8 mouse cellular contexts compared by ENCODE assay signal in genomic region chr14:119137906-119138785, GRCm38 (mm10). TPM values are rescaled to one million over a fixed set of nuclear protein-coding genes. Genes with fewer than 3 reads are reported as not detected.
DNase-seq lines count a peak whose midpoint lies in the region; ATAC-seq and TF ChIP-seq lines count a peak whose summit lies in the region.

Hs6st3 (plus strand) TSS chr14:119138341.

- H3K4me3 ChIP-seq in embryonic fibroblast, embryonic 13.5 days (ENCODE audit: insufficient read depth, low read length) = peak within 1 kb of the TSS; percentile 55
- peak within 1 kb of the TSS; percentile 72 for H3K4me3 ChIP-seq in intestine, embryonic 16.5 days (ENCODE audit: low read length)
- peak within 1 kb of the TSS; percentile 49 for H3K4me3 ChIP-seq in liver, embryonic 15.5 days (replicated peaks)
- H3K4me3 ChIP-seq in small intestine, adult 2 months (ENCODE audit: low read depth, low read length) = peak within 1 kb of the TSS; percentile 44

- WGBS in intestine, embryonic 16.5 days = under 1% methylated on average over 99 of the region's 100 CpGs
- WGBS in liver, embryonic 15.5 days (ENCODE audit: insufficient replicate concordance) = 1% methylated on average over 100 of the region's 100 CpGs
- WGBS in small intestine, adult 2 months = 2% methylated on average over 100 of the region's 100 CpGs

- peak; percentile 27 for DNase-seq in cerebellum, adult 11 months
- no peak for DNase-seq in cerebellum, postnatal 25 days
- DNase-seq in right cerebral cortex, adult 18-20 months = peak; percentile 25
- DNase-seq in right cerebral cortex, postnatal 36 days (ENCODE audit: low spot score in 2 of 2) = no peak

- no peak for TF ChIP-seq POLR2A in embryonic fibroblast, embryonic 13.5 days (IDR thresholded peaks at IDR 0.05; ENCODE audit: low read depth, low read length)
- TF ChIP-seq POLR2A in small intestine, adult 2 months (IDR thresholded peaks at IDR 0.05; ENCODE audit: low read depth, low read length) = no peak

- TF ChIP-seq CTCF in embryonic fibroblast, embryonic 13.5 days (IDR thresholded peaks at IDR 0.05; ENCODE audit: borderline replicate concordance, insufficient read depth, low read length) = no peak
- no peak for TF ChIP-seq CTCF in small intestine, adult 2 months (IDR thresholded peaks at IDR 0.05; ENCODE audit: extremely low read depth, insufficient read length, insufficient replicate concordance, low read depth, low read length)

- no peak within 1 kb of the TSS for H3K27ac ChIP-seq in embryonic fibroblast, embryonic 13.5 days (ENCODE audit: insufficient read depth, low read length)
- H3K27ac ChIP-seq in intestine, embryonic 16.5 days (ENCODE audit: low read length) = no peak within 1 kb of the TSS
- no peak within 1 kb of the TSS for H3K27ac ChIP-seq in liver, embryonic 15.5 days (replicated peaks)
- H3K27ac ChIP-seq in small intestine, adult 2 months (ENCODE audit: insufficient read depth, low read depth, low read length) = no peak within 1 kb of the TSS

- H3K4me1 ChIP-seq in embryonic fibroblast, embryonic 13.5 days (ENCODE audit: control insufficient read depth, insufficient read depth, low read length) = no peaks in the 10 kb centered on the region
- peaks cover 7% of the 10 kb centered on the region; the same call in 1 of the 2 replicates for H3K4me1 ChIP-seq in intestine, embryonic 16.5 days (ENCODE audit: control insufficient read depth, insufficient read depth, low read length)
- H3K4me1 ChIP-seq in liver, embryonic 15.5 days (replicated peaks) = peaks cover 5% of the 10 kb centered on the region; the same call in 1 of the 2 replicates
- H3K4me1 ChIP-seq in small intestine, adult 2 months (ENCODE audit: control insufficient read depth, insufficient read depth, insufficient read length, low read length) = no peaks in the 10 kb centered on the region; the same call in 1 of the 2 replicates

- peak within 1 kb of the TSS; percentile 99 for H3K4me2 ChIP-seq in intestine, embryonic 16.5 days (ENCODE audit: low read depth, low read length)
- H3K4me2 ChIP-seq in liver, embryonic 15.5 days = peak within 1 kb of the TSS; percentile 66

- peaks cover 27% of the 10 kb centered on the region for H3K27me3 ChIP-seq in intestine, embryonic 16.5 days (replicated peaks; ENCODE audit: control insufficient read depth, insufficient read depth, low read length)
- peaks cover 67% of the 10 kb centered on the region for H3K27me3 ChIP-seq in liver, embryonic 15.5 days
- peaks cover 25% of the 10 kb centered on the region for H3K27me3 ChIP-seq in small intestine, adult 2 months (ENCODE audit: control insufficient read depth, insufficient read depth, low read length)

- no peaks in the 10 kb centered on the region for H3K9me3 ChIP-seq in intestine, embryonic 16.5 days (ENCODE audit: control insufficient read depth, low read length)
- H3K9me3 ChIP-seq in liver, embryonic 15.5 days (replicated peaks) = no peaks in the 10 kb centered on the region

- H3K36me3 ChIP-seq in intestine, embryonic 16.5 days (ENCODE audit: control insufficient read depth, insufficient read depth, low read length) = no peaks in the 10 kb centered on the region
- no peaks in the 10 kb centered on the region for H3K36me3 ChIP-seq in liver, embryonic 15.5 days (replicated peaks)
- H3K36me3 ChIP-seq in small intestine, adult 2 months (ENCODE audit: control insufficient read depth, insufficient read depth, low read length) = no peaks in the 10 kb centered on the region

- H3K9ac ChIP-seq in intestine, embryonic 16.5 days (ENCODE audit: low read depth, low read length) = peak within 1 kb of the TSS; percentile 72
- H3K9ac ChIP-seq in liver, embryonic 15.5 days = no peak within 1 kb of the TSS

- ATAC-seq in intestine, embryonic 16.5 days = peak; percentile 70
- no peak for ATAC-seq in liver, embryonic 15.5 days (ENCODE audit: insufficient read depth)

RNA-seq across cellular contexts. Expression of gene Hs6st3, which starts in this region (rescaled TPM):
- polyA plus RNA-seq in embryonic fibroblast, embryonic 13.5 days (2011; ENCODE audit: insufficient read length, low read depth, missing spikeins) = 0.42 TPM in 1 of 2 replicates, not detected in the other
- not detected in 2 replicates for polyA plus RNA-seq in intestine, embryonic 16.5 days (2015; fragmentation: Nextera tagmentation; extraction: Ambion mirVana)
- polyA plus RNA-seq in liver, embryonic 15.5 days (2015; fragmentation: Nextera tagmentation; extraction: Ambion mirVana) = not detected in 2 replicates
- 0.10 TPM in 1 of 2 replicates, not detected in the other for polyA plus RNA-seq in small intestine, adult 2 months (2012; rRNA removed)

Comparison
In these comparisons a context has a peak if more than half of its experiments do, and no peak if none do; other contexts are left out.
1. DNase-seq: peak in cerebellum, adult 11 months (single experiment) and right cerebral cortex, adult 18-20 months (single experiment); none in cerebellum, postnatal 25 days (0 of 2) and right cerebral cortex, postnatal 36 days (0 of 2).
2. Peak in ATAC-seq, H3K4me3 ChIP-seq, H3K9ac ChIP-seq and H3K4me2 ChIP-seq in intestine, embryonic 16.5 days; RNA of the gene not detected or under 1 TPM.
3. Peak in every context shown above with its lines, with median percentiles within 50 percentile points of each other: H3K4me3 ChIP-seq.